Mouse (Mus musculus) CH12.LX (cell line): ENCODE data around the gene Myl4. TPM values are rescaled to one million over a fixed set of nuclear protein-coding genes. Genes with fewer than 3 reads are reported as not detected.

ENCODE experiments used
- DNase-seq: peaks from one replicate; pipeline ENCODE4 v3.0.0-alpha.2; 2013; ENCODE audit errors: extremely low read depth
- H3K27ac ChIP-seq: 2 replicates; pipeline ENCODE4 v1.5.1; 2012; ENCODE audit warnings: low read depth, mild to moderate bottlenecking, control low read depth, moderate library complexity; ENCODE audit not compliant: insufficient read depth
- H3K27me3 ChIP-seq: replicated peaks from 2 replicates; pipeline ENCODE3; 2012; ENCODE audit warnings: inconsistent platforms
- H3K36me3 ChIP-seq, 2 experiments: replicated peaks in 1 of 2; 2 replicates each; pipeline versions ENCODE3 to v1.6.1; 2012; ENCODE audit warnings: inconsistent platforms in 1 of 2, low read length in 1 of 2, mild to moderate bottlenecking in 1 of 2, mixed read lengths in 1 of 2, moderate library complexity in 1 of 2; ENCODE audit not compliant: control insufficient read depth in 1 of 2, insufficient read depth in 1 of 2
- H3K4me1 ChIP-seq, 2 experiments: 2 replicates each; pipeline ENCODE4 v1.6.1; 2012; ENCODE audit warnings: inconsistent platforms in 1 of 2, moderate library complexity in 1 of 2; ENCODE audit not compliant: insufficient read depth in 2 of 2, control insufficient read depth in 1 of 2
- H3K4me2 ChIP-seq: 2 replicates; pipeline ENCODE4 v1.6.1; 2012; ENCODE audit warnings: low read depth, mild to moderate bottlenecking, control low read depth; ENCODE audit not compliant: poor library complexity, insufficient read depth, severe bottlenecking
- H3K4me3 ChIP-seq, 3 experiments: fragments of 150-350 bp in 1 of 3; sonication (generic) in 1 of 3; replicated peaks in 1 of 3; 2 replicates each; pipeline versions ENCODE3 to v1.5.1; 2011 to 2012; ENCODE audit warnings: low read depth in 2 of 3, low read length in 2 of 3, mild to moderate bottlenecking in 2 of 3, moderate library complexity in 2 of 3, control low read depth in 1 of 3, improper control_type of control experiment in 1 of 3, inconsistent platforms in 1 of 3, mixed read lengths in 1 of 3; ENCODE audit not compliant: poor library complexity in 1 of 3
- H3K79me2 ChIP-seq: replicated peaks from 2 replicates; pipeline ENCODE4 v1.6.1; 2012; ENCODE audit warnings: mild to moderate bottlenecking, moderate library complexity; ENCODE audit not compliant: control insufficient read depth, poor library complexity, insufficient read depth, severe bottlenecking; ENCODE audit errors: extremely low read depth
- H3K9ac ChIP-seq: 2 replicates; pipeline ENCODE4 v1.6.1; 2012; ENCODE audit warnings: low read depth, mild to moderate bottlenecking, control low read depth, moderate library complexity; ENCODE audit not compliant: insufficient read depth
- H3K9me3 ChIP-seq: replicated peaks from 2 replicates; pipeline ENCODE3; 2012; ENCODE audit warnings: low read length, inconsistent platforms, mixed read lengths
- BHLHE40 ChIP-seq: IDR thresholded peaks from 2 replicates; pipeline ENCODE4 v1.6.1; 2011; ENCODE audit warnings: mild to moderate bottlenecking, low read depth, low read length, improper control_type of control experiment
- CTCF ChIP-seq, 2 experiments: IDR thresholded peaks in 1 of 2; conservative IDR thresholded peaks in 1 of 2; 2 replicates each; pipeline ENCODE4 v1.5.1; 2011 to 2012; ENCODE audit warnings: low read depth in 2 of 2, low read length in 2 of 2, improper control_type of control experiment in 1 of 2, inconsistent platforms in 1 of 2, mild to moderate bottlenecking in 1 of 2, moderate library complexity in 1 of 2
- E2F4 ChIP-seq: IDR thresholded peaks from 2 replicates; pipeline ENCODE4 v1.6.1; 2011; ENCODE audit warnings: low read depth, low read length, improper control_type of control experiment; ENCODE audit not compliant: insufficient replicate concordance
- ELF1 ChIP-seq: IDR thresholded peaks from 2 replicates; pipeline ENCODE4 v1.6.1; 2014; ENCODE audit warnings: low read depth, mild to moderate bottlenecking, inconsistent platforms, low read length, improper control_type of control experiment
- EP300 ChIP-seq: IDR thresholded peaks from 2 replicates; pipeline ENCODE4 v1.6.1; 2011; ENCODE audit warnings: low read length, improper control_type of control experiment
- KAT2A ChIP-seq: IDR thresholded peaks from 2 replicates; pipeline ENCODE4 v1.6.1; 2012; ENCODE audit warnings: low read length, improper control_type of control experiment, inconsistent platforms; ENCODE audit not compliant: insufficient replicate concordance
- MAFK ChIP-seq: IDR thresholded peaks from 2 replicates; pipeline ENCODE4 v1.6.1; 2011; ENCODE audit warnings: low read length, improper control_type of control experiment; ENCODE audit not compliant: insufficient replicate concordance
- MXI1 ChIP-seq: IDR thresholded peaks from 2 replicates; pipeline ENCODE4 v1.6.1; 2011; ENCODE audit warnings: mild to moderate bottlenecking, low read depth, low read length, improper control_type of control experiment
- MYC ChIP-seq: IDR thresholded peaks from 2 replicates; pipeline ENCODE4 v1.6.1; 2011; ENCODE audit warnings: low read depth, mild to moderate bottlenecking, improper control_type of control experiment, low read length
- NELFE ChIP-seq: IDR thresholded peaks from 2 replicates; pipeline ENCODE4 v1.6.1; 2011; ENCODE audit warnings: low read depth, low read length, improper control_type of control experiment
- PAX5 ChIP-seq: IDR thresholded peaks from 2 replicates; pipeline ENCODE4 v1.6.1; 2012; ENCODE audit warnings: low read length, inconsistent platforms, mixed read lengths
- POLR2A ChIP-seq: IDR thresholded peaks from 2 replicates; pipeline ENCODE4 v1.6.1; 2011; ENCODE audit warnings: low read depth, mild to moderate bottlenecking, improper control_type of control experiment, low read length
- RAD21 ChIP-seq: IDR thresholded peaks from 2 replicates; pipeline ENCODE4 v1.6.1; 2011; ENCODE audit warnings: low read depth, mild to moderate bottlenecking, low read length, improper control_type of control experiment, moderate library complexity
- SIN3A ChIP-seq: IDR thresholded peaks from 2 replicates; pipeline ENCODE4 v1.6.1; 2012; ENCODE audit warnings: low read length, improper control_type of control experiment, inconsistent platforms
- SMC3 ChIP-seq: IDR thresholded peaks from 2 replicates; pipeline ENCODE4 v1.6.1; 2011; ENCODE audit warnings: low read depth, low read length, improper control_type of control experiment
- TCF12 ChIP-seq: IDR thresholded peaks from 2 replicates; pipeline ENCODE4 v1.6.1; 2014; ENCODE audit warnings: low read depth, mild to moderate bottlenecking, inconsistent platforms, low read length, improper control_type of control experiment
- UBTF ChIP-seq: IDR thresholded peaks from 2 replicates; pipeline ENCODE4 v1.6.1; 2012; ENCODE audit warnings: low read depth, mild to moderate bottlenecking, inconsistent platforms, low read length, improper control_type of control experiment, moderate library complexity
- USF1 ChIP-seq: IDR thresholded peaks from 2 replicates; pipeline ENCODE4 v1.6.1; 2014; ENCODE audit warnings: low read depth, mild to moderate bottlenecking, inconsistent platforms, low read length, improper control_type of control experiment
- USF2 ChIP-seq: conservative IDR thresholded peaks from 2 replicates; pipeline ENCODE4 v1.6.1; 2011; ENCODE audit warnings: low read depth, low read length, improper control_type of control experiment
- ZKSCAN1 ChIP-seq: IDR thresholded peaks from 2 replicates; pipeline ENCODE4 v1.6.1; 2012; ENCODE audit warnings: low read depth, inconsistent platforms, low read length, improper control_type of control experiment, borderline replicate concordance
- dilution Hi-C: fragments of 300-500 bp; cut with MboI; formaldehyde crosslinking; loops from 2 replicates; pipeline ENCODE4 v1.14.3; 2020; ENCODE audit warnings: low sequenced_read_pairs; ENCODE audit not compliant: extremely low pct_unique_long_range_greater_than_20kb, extremely low pct_ligation_motif_present
- in situ Hi-C: fragments of 300-500 bp; cut with MboI; formaldehyde crosslinking; loops from 3 replicates; pipeline ENCODE4 v1.14.3; 2019; ENCODE audit warnings: low sequenced_read_pairs, low pct_ligation_motif_present, low pct_unique_long_range_greater_than_20kb, mixed read lengths
- polyA plus RNA-seq: library from polyadenylated mRNA; unstranded; fragments of >175 nt; gene quantifications from 2 replicates; pipeline ENCODE4 v1.2.1, GENCODE M21; 2012; ENCODE audit warnings: low read depth; ENCODE audit not compliant: insufficient read length
- total RNA-seq, 2 experiments: library from RNA; depleted of rRNA; stranded (reverse); fragments of 300-350 nt in 1 of 2; fragments of >200 nt in 1 of 2; gene quantifications; 2 replicates each; pipeline ENCODE4 v1.2.3; 2012 to 2014

Gene Myl4
- total and polyA plus RNA-seq, 3 experiments, result 39.4 to 83.0 (median 55.9) TPM

- no peak for TF ChIP-seq BHLHE40
- TF ChIP-seq SMC3, result no peak
- dilution Hi-C loops (no loop called here), in situ Hi-C loops (loop anchor here (25.0 kb wide), 1 partner anchor 458 kb away; no protein-coding TSS in a partner anchor)
- Histone ChIP-seq H3K36me3 (peaks cover 0 to 5% of the 10 kb centered on the region in 2 experiments), H3K9ac (no peak overlapping the region), H3K79me2 (no peaks in the 10 kb centered on the region), H3K4me3 (no peak overlapping the region), H3K4me2 (no peak overlapping the region), H3K27ac (no peak overlapping the region), H3K4me1 (peaks cover 11 to 57% of the 10 kb centered on the region in 2 experiments), H3K27me3 (no peaks in the 10 kb centered on the region), H3K9me3 (no peaks in the 10 kb centered on the region)
- DNase-seq, result no peak
These were observed 29.1 kb downstream of the Myl4 start for GRCm38 (mm10) chr11:104579575-104579974.

GRCm38 (mm10) chr11:104580091-104580490 is 29.6 kb downstream of the Myl4 start:
- H3K4me1 ChIP-seq, result peaks cover 11 to 60% of the 10 kb centered on the region in 2 experiments
- no peak for DNase-seq
- no peak for TF ChIP-seq TCF12
- no peak for TF ChIP-seq ELF1
- TF ChIP-seq RAD21, result no peak
- TF ChIP-seq MYC, result no peak
- TF ChIP-seq MXI1, result no peak
- TF ChIP-seq PAX5, result no peak
- no peak for TF ChIP-seq NELFE
- dilution Hi-C loops (no loop called here), in situ Hi-C loops (loop anchor here (10.0 to 25.0 kb wide), 3 partner anchors 65 to 545 kb away; partner anchors contain the start of gene Mettl2)
- no peak overlapping the region for H3K4me3 ChIP-seq
- peaks cover 0 to 11% of the 10 kb centered on the region in 2 experiments for H3K36me3 ChIP-seq
- H3K4me2 ChIP-seq, result no peak overlapping the region
- H3K9me3 ChIP-seq, result no peaks in the 10 kb centered on the region
- H3K27me3 ChIP-seq, result no peaks in the 10 kb centered on the region
- no peak overlapping the region for H3K27ac ChIP-seq
- no peaks in the 10 kb centered on the region for H3K79me2 ChIP-seq
- no peak overlapping the region for H3K9ac ChIP-seq

- in situ Hi-C loops, result loop anchor here (10.0 to 25.0 kb wide), 3 partner anchors 66 to 544 kb away; partner anchors contain the start of gene Mettl2
These were observed 30.1 kb downstream of the Myl4 start for GRCm38 (mm10) chr11:104580606-104581005.

More at GRCm38 (mm10) chr11:104580606-104581005, 30.1 kb downstream of the Myl4 start:
- H3K27ac ChIP-seq, result no peak overlapping the region
- dilution Hi-C loops, result no loop called here
- no peaks in the 10 kb centered on the region for H3K79me2 ChIP-seq
- no peak overlapping the region for H3K9ac ChIP-seq
- peaks cover 0 to 16% of the 10 kb centered on the region in 2 experiments for H3K36me3 ChIP-seq
- H3K4me2 ChIP-seq, result no peak overlapping the region
- H3K4me1 ChIP-seq, result peaks cover 11 to 60% of the 10 kb centered on the region in 2 experiments
- no peaks in the 10 kb centered on the region for H3K27me3 ChIP-seq
- H3K4me3 ChIP-seq, result no peak overlapping the region
- peaks cover 1% of the 10 kb centered on the region for H3K9me3 ChIP-seq
- TF ChIP-seq CTCF (conservative IDR thresholded peaks at IDR 0.05 in 1 of 2, IDR thresholded peaks at IDR 0.05 in 1 of 2; ENCODE audit: low read depth in 2 of 2, low read length in 2 of 2), result no peak
- no peak for TF ChIP-seq KAT2A
- no peak for TF ChIP-seq UBTF
- TF ChIP-seq USF2, result no peak
- TF ChIP-seq USF1, result no peak
- TF ChIP-seq POLR2A, result no peak
- TF ChIP-seq SIN3A, result no peak
- TF ChIP-seq MYC, result no peak
- TF ChIP-seq ZKSCAN1, result no peak
- no peak for TF ChIP-seq E2F4
- TF ChIP-seq MAFK, result no peak
- no peak for TF ChIP-seq EP300
- no peak for TF ChIP-seq BHLHE40
- TF ChIP-seq, all 38 proteins: peak for 0
- DNase-seq, result no peak
